Mouse (Mus musculus): ENCODE results near the gene Plekha7.
"Not testable (repeated sequence)": the region's sequence is repeated elsewhere in the genome, so short reads cannot be mapped to it uniquely, and the experiment has no call there.

Plekha7 gene

GRCm38 (mm10) chr7:116131390-116131789 lies 176.8 kb downstream of the Plekha7 start:
- peak in 1 of 2 experiments; percentile 44 for DNase-seq (ENCODE audit: low spot score in 2 of 2)

- DNase-seq (ENCODE audit: low spot score in 2 of 2): no peak
Measured at GRCm38 (mm10) chr7:116129374-116129773, 178.8 kb downstream of the Plekha7 start.

- no peak for DNase-seq (ENCODE audit: low spot score in 2 of 2)
Measured at GRCm38 (mm10) chr7:116128286-116128685, 179.9 kb downstream of the Plekha7 start.

DNA sequence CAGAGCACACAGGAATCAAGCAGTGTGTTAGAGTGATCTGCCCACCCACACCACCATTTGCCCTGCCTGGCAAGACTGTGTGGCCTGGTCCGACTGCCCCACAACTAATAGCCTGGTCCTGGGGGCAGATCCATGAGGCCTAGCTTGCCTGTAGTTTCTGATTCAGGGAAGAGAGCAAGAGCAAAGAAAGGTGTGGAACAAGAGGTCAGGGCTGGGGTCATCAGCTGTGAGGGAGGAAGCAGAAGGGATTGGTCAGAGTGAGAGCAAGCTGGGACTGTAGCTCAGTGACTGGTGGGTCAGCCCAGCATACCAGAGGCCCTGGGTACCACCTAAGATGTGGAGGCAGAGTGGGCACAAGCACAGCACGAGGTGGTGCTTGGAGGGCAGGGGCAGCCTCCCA lies 181.1 kb downstream of the Plekha7 start:
- DNase-seq (ENCODE audit: low spot score in 2 of 2): no peak

DNA sequence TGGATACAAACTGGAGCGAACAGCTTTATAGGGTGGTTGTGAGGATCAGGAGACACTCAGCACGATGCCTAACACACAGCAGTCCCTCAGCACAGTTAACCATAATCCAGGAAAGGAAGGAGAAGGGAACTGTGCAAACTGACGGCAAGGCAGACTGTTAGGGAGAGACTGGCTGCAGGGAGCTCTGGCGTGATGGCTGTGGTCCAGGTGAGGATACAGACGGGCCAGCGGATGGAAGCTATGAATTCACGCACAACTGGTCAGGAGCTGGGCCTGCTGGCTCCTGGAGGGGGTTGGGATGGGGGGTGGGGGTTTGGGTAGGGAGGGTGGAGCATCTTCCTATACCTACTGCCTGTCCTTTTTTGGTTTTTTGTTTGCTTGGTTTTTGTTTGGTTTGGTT lies 182.5 kb downstream of the Plekha7 start:
- peak in 1 of 2 experiments; percentile 44 for DNase-seq (ENCODE audit: low spot score in 2 of 2)

GRCm38 (mm10) chr7:116124057-116124456 lies 184.1 kb downstream of the Plekha7 start:
- no peak for DNase-seq (ENCODE audit: low spot score in 2 of 2)

DNA sequence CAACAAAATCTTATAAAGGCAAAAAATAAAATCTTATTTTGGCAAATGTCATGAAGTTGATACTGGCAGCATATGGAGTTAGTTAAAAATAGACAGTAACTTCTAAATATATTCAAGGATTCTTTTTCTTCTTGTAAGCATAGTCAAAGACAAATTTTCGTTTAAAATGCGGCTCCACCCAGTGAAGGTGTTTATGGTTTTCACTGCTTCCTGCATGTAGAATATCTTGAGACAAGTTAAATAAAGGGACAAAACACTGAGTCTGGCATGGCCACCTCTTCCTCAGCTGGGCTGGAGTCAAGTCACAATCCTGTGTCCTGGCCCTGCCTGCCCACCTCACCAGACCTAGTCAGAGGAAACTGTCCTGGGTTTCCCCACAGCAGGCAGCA lies 184.6 kb downstream of the Plekha7 start:
- no peak for DNase-seq (ENCODE audit: low spot score in 2 of 2)

GRCm38 (mm10) chr7:116122981-116123596 lies 185.1 kb downstream of the Plekha7 start:
- peak in 1 of 2 experiments; percentile 74 for DNase-seq (ENCODE audit: low spot score in 2 of 2)

GRCm38 (mm10) chr7:116121202-116121601 lies 187.0 kb downstream of the Plekha7 start:
- no peak for DNase-seq (ENCODE audit: low spot score in 2 of 2)

DNA sequence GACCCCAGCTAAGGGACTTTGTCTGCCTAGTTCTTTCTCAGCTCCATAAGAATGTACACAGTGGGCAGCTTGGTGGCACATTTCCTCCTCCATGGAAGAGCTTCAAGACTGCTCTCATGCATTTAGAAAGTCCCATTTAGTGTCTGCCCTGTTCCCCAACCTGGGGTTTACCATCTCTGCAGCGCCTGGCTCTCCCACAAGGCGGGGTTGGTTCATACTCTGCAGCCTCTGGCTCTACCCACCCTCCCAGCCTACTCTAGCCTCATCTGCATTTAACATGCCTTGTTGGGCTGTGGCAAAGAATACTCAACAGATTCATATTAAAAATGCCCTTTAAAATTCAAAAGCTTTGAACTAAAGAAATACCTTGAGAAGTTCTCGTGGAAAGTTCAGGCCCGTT lies 187.4 kb downstream of the Plekha7 start:
- no peak for DNase-seq (ENCODE audit: low spot score in 2 of 2)

DNA sequence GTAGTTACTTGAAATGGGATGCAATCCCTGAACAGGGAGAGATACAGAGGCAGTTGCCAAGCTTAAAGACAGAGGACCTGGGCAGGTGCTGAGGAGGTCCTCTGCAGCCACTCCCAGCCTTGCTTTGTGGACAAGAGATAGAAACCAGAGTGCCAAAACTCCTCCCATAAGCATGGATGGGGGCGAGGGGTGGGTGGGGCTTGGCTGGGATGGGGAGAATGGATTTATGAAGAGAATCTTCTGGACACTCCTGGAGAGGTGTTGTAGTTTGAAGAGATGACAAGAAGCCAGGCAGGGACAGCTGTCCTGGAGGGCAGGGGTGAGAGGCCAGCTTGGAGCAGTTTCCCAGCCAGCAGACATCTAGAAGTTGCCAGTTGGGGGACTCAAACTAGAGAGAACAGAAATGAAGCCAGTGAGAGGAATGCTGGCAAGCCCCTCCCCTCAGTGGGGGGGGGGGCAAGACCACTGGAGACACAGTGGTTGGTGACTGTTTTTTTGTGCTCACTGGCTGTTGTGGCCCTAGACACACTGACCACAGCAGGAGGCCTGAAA lies 188.8 kb downstream of the Plekha7 start:
- DNase-seq (ENCODE audit: low spot score in 2 of 2): no peak

DNA sequence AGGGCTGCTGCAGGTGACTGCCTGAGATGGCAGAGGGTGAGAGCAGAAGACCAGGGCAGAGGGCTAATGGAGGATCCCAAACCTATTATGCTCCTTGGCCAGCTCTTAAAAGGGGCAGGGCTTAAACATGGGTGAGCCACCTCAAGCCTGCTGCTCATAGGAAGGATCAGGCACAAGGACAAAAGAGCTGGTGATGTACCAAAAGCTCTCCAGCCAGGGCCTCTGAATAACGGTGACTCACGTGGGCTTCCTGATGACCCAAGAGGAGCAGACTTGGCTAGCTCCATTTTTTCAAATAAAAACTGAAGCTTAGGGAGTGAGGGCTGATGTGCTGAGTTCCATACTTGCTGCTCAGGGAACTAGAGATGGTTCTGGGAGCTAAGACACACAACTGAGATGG lies 192.2 kb downstream of the Plekha7 start:
- no peak for DNase-seq (ENCODE audit: low spot score in 2 of 2)

GRCm38 (mm10) chr7:116115216-116115930 lies 192.8 kb downstream of the Plekha7 start:
- DNase-seq (ENCODE audit: low spot score in 2 of 2): no peak

- no peak for DNase-seq (ENCODE audit: low spot score in 2 of 2)
Measured at GRCm38 (mm10) chr7:116111546-116111945, 196.6 kb downstream of the Plekha7 start.

- DNase-seq (ENCODE audit: low spot score in 2 of 2): no peak
Measured at GRCm38 (mm10) chr7:116110661-116111060, 197.5 kb downstream of the Plekha7 start.

- DNase-seq (ENCODE audit: low spot score in 2 of 2): no peak
Measured at GRCm38 (mm10) chr7:116103091-116103490, 205.1 kb downstream of the Plekha7 start.

DNA sequence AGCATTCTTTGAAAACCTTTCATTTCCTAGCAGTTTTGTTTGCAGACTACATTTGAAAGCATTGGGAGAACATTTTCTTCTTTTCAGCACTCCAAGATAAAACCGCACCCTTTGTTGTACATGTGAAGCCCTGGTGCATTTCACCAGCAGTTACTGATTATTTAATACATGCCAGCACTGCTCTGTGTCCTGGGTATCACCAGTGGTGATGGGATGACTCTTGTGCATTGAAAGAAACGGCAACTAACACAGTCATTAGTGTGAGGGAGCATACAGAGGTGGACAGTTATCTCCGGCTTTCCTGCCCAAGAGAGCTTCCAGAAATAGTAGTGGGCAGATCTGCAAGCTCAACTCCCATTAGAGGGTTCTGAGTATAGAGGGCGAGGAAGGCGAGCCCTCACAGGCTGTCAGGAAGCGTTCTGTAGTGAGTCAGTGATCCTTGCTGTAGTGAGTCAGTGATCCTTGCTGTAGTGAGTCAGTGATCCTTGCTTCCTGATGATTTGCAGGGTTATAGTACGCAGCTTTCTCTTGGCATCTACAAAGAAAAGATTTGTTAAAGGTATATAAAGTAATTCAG lies 208.1 kb downstream of the Plekha7 start:
- DNase-seq (ENCODE audit: low spot score in 2 of 2): no peak

DNA sequence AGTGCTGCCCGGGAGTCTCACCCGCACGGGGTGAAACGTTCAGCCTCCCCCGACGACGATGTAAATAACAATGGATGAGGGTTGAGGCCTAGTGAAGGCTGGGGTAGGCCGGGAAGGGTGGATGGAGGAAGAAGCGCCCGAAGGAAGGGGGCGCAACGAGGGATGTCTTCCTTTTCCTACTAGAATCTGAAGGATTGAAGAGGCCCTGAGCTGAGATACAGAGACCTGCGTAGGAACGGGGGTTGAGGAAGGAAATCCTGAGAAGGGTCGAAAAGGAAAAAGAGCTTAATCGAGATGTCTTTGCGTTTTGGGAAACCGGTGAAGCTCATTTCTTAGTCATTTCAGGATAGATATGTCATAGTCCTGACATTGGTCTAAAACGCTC lies 214.7 kb downstream of the Plekha7 start:
- DNase-seq (ENCODE audit: low spot score in 2 of 2): no peak

- DNase-seq (ENCODE audit: low spot score in 2 of 2): peak; percentile 81 to 93
Measured at GRCm38 (mm10) chr7:116092710-116093465, 215.3 kb downstream of the Plekha7 start.

GRCm38 (mm10) chr7:116084366-116084765 lies 223.8 kb downstream of the Plekha7 start, which contains the start of gene Gm4353:
Gene Gm4353 (minus strand): TSS chr7:116084635.
- DNase-seq (ENCODE audit: low spot score in 2 of 2): not testable (repeated sequence)
